Mouse (Mus musculus) embryonic facial prominence, embryonic 14.5 days (tissue): ENCODE measurements around the gene Ankrd23. TPM values are rescaled to one million over a fixed set of nuclear protein-coding genes. Genes with fewer than 3 reads are reported as not detected.

Experiments used
- ATAC-seq: fragments of 200-750 bp; cut with Nextera tagmentation; 2 replicates; pipeline ENCODE4 v1.8.0; 2017; ENCODE audit warnings: low read depth, moderate number of reproducible peaks, moderate TSS enrichment
- DNase-seq: peaks from one replicate; pipeline ENCODE4 v3.0.0-alpha.2; 2015; ENCODE audit warnings: low spot score
- H3K27ac ChIP-seq: fragments of 300-500 bp; sonication (generic); replicated peaks from 2 replicates; pipeline ENCODE4 v1.5.1; 2014; ENCODE audit warnings: low read depth, mild to moderate bottlenecking, low read length, moderate library complexity
- H3K27me3 ChIP-seq: fragments of 300-500 bp; sonication (generic); replicated peaks from 2 replicates; pipeline ENCODE4 v1.6.1; 2014; ENCODE audit warnings: low read length; ENCODE audit not compliant: control insufficient read depth, insufficient read depth
- H3K36me3 ChIP-seq: fragments of 300-500 bp; sonication (generic); 2 replicates; pipeline ENCODE4 v1.6.1; 2014; ENCODE audit warnings: low read length, mixed read lengths; ENCODE audit not compliant: control insufficient read depth, insufficient read depth
- H3K4me1 ChIP-seq: fragments of 300-500 bp; sonication (generic); 2 replicates; pipeline ENCODE4 v1.6.1; 2014; ENCODE audit warnings: antibody characterized with exemption, low read length; ENCODE audit not compliant: control insufficient read depth, insufficient read depth
- H3K4me2 ChIP-seq: fragments of 300-500 bp; sonication (generic); 2 replicates; pipeline ENCODE4 v1.6.1; 2014; ENCODE audit warnings: low read depth, mild to moderate bottlenecking, low read length, moderate library complexity, mixed read lengths
- H3K4me3 ChIP-seq: fragments of 300-500 bp; sonication (generic); 2 replicates; pipeline ENCODE4 v1.5.1; 2014; ENCODE audit warnings: low read depth, mild to moderate bottlenecking, low read length
- H3K9ac ChIP-seq: fragments of 300-500 bp; sonication (generic); 2 replicates; pipeline ENCODE4 v1.6.1; 2014; ENCODE audit warnings: low read depth, mild to moderate bottlenecking, low read length, moderate library complexity, mixed read lengths
- H3K9me3 ChIP-seq: fragments of 300-500 bp; sonication (generic); 2 replicates; pipeline ENCODE4 v1.6.1; 2016; ENCODE audit warnings: low read length; ENCODE audit not compliant: control insufficient read depth
- WGBS: fragments of 180-500 bp; shearing (Covaris S2); extraction: QIAGEN DNeasy Blood & Tissue Kit; methylation state at CpG from one replicate; pipeline ENCODE4 v1.1.7; 2014; 5-methylcytosine and 5-hydroxymethylcytosine counted together
- polyA plus RNA-seq: library from polyadenylated mRNA; unstranded; fragments of >200 nt; fragmentation: Nextera tagmentation; extraction: Ambion mirVana; gene quantifications from 2 replicates; pipeline ENCODE4 v1.2.1, GENCODE M21; 2014

Ankrd23 gene
- polyA plus RNA-seq, 1 experiment from 2014 or later: 12.3 TPM

GRCm38 (mm10) chr1:36575347-36575746 is 38.7 kb upstream of the Ankrd23 start:
- WGBS: 56% methylated on average over 6 of the region's 6 CpGs
- H3K27me3 ChIP-seq: no peaks in the 10 kb centered on the region
- no peak for ATAC-seq
- no peak overlapping the region for H3K4me3 ChIP-seq
- no peak overlapping the region for H3K9ac ChIP-seq
- H3K36me3 ChIP-seq: no peaks in the 10 kb centered on the region
- H3K27ac ChIP-seq: no peak overlapping the region
- no peaks in the 10 kb centered on the region for H3K9me3 ChIP-seq
- H3K4me1 ChIP-seq: peaks cover 35% of the 10 kb centered on the region
- DNase-seq: no peak
- H3K4me2 ChIP-seq: no peak overlapping the region

DNA sequence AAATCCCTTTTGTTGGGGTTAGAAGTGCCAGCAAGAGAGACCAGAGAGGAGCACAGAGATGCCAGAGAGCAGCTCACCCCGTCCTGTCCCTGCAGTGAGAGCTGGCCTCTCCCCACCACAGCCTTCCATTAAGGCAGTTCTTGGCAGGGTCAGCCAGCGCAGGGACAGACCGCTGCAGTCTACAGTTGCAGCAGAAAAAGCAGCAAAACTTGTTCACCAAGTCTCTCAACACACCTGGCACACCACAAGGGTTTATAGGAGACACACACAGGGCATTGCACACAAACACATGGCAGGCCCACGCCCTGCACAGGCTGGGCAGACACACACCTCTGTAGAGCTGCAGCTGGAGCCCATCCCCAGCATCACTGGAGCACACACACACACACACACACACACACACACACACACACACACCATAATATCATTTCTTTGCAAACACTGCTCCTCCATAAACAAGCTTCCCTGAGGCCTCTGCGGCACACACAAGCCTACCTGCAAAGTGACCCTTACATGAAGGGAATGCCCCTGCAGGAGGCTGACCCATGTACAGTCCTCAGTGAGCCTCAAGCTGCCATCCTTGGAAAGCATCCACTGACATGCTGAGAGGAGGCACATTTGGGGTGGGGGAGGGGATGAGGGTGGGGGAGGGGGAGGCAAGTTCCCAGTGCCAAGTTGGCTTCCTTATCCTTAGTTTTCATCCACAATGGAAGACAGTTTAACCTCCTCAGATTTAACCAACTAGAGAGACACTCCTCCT is 37.7 kb upstream of the Ankrd23 start:
- peak; percentile 75 for DNase-seq
- H3K27ac ChIP-seq: 0 out of 2 replicates have a peak overlapping the region, but pooled peaks have one; percentile 18
- H3K4me3 ChIP-seq: no peak overlapping the region
- no peaks in the 10 kb centered on the region for H3K9me3 ChIP-seq
- ATAC-seq: peak; percentile 50; the same call in 1 of the 2 replicates
- H3K4me1 ChIP-seq: peaks cover 33% of the 10 kb centered on the region
- H3K27me3 ChIP-seq: no peaks in the 10 kb centered on the region
- WGBS: 70% methylated on average over 5 of the region's 5 CpGs
- no peak overlapping the region for H3K4me2 ChIP-seq
- no peak overlapping the region for H3K9ac ChIP-seq
- H3K36me3 ChIP-seq: no peaks in the 10 kb centered on the region

DNA sequence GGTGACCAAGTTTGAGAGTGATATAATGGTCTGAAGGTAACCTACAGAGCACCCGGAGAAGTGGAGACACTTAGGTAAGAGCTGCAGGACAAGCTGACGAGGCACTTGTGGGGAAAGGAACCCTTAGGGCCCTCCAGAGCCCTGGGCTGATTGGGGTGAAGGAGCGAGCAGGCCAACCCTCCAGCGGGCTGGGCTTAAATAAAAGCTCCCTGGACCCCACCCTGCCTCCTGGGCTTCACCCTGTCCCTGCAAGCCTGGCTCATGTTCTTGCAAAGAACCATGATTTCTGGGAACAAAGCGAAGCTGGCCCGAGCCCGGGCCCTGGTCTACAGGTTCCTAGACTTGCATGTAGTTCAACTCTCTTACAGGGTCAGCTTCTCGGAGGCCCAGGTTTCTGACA is 36.8 kb upstream of the Ankrd23 start:
- Histone ChIP-seq H3K27me3 (no peaks in the 10 kb centered on the region), H3K27ac (peak overlapping the region; percentile 18; the same call in 1 of the 2 replicates), H3K4me2 (no peak overlapping the region), H3K4me3 (no peak overlapping the region), H3K9me3 (no peaks in the 10 kb centered on the region), H3K4me1 (peaks cover 37% of the 10 kb centered on the region), H3K36me3 (no peaks in the 10 kb centered on the region), H3K9ac (no peak overlapping the region)
- DNase-seq: no peak
- 80% methylated on average over 6 of the region's 8 CpGs for WGBS
- no peak for ATAC-seq

DNA sequence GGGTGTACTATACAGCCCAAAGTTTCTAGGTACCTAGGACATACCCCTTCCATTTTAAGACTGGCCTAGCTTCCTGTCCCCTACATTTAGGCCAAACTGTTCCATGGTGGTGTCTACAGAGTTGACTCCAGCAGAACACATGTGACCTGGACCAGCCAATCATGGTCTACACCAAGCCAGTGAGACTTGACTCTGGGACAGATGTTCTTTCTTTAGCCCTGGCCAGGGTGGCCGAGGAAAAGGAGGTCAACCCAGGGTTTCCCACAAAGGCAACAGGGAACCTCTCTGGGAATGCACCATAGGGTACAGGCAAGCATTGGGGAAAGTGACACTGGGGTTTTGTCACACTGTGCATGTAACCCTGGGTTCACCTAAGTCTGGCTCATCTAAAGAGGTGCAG is 36.0 kb upstream of the Ankrd23 start:
- DNase-seq: no peak
- ATAC-seq: no peak
- H3K4me2 ChIP-seq: no peak overlapping the region
- peaks cover 45% of the 10 kb centered on the region for H3K4me1 ChIP-seq
- H3K9ac ChIP-seq: no peak overlapping the region
- no peak overlapping the region for H3K4me3 ChIP-seq
- WGBS: 50% methylated on average over 1 of the region's 1 CpGs
- no peaks in the 10 kb centered on the region for H3K9me3 ChIP-seq
- no peaks in the 10 kb centered on the region for H3K36me3 ChIP-seq
- no peak overlapping the region for H3K27ac ChIP-seq
- no peaks in the 10 kb centered on the region for H3K27me3 ChIP-seq

DNA sequence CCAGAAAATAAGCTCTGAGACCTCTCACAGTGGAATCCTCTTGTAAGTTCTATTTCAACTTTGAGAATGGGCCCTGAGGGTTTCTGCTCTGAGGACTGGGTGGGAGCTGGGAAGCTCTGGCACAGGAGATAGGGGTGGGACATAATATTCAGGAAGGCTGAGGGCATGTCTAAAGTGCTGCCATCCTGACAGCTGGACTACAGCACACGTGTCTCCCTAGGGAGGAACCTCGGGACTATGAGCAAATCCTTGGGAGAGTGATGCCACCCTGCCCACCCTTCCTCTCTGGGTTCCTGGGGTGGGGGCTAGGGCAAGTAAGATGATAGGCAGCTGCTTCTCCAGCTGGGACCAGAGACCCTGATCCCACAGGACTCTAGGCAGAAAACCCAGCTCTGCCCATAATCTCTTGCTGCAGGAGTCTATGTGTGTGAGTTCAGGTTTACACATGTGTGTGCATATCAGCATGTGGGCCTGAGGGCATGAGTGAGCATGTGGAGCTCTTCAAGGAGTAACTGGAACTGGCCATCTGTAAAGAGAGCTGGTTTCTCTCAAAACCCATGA is 35.5 kb upstream of the Ankrd23 start:
- Histone ChIP-seq H3K27ac (no peak overlapping the region), H3K4me2 (no peak overlapping the region), H3K36me3 (no peaks in the 10 kb centered on the region), H3K9me3 (no peaks in the 10 kb centered on the region), H3K4me3 (no peak overlapping the region), H3K4me1 (peaks cover 45% of the 10 kb centered on the region), H3K27me3 (no peaks in the 10 kb centered on the region), H3K9ac (no peak overlapping the region)
- ATAC-seq (no peak), DNase-seq (no peak)
- WGBS: 65% methylated on average over 2 of the region's 2 CpGs

GRCm38 (mm10) chr1:36571627-36572026 is 34.9 kb upstream of the Ankrd23 start:
- Histone ChIP-seq H3K27me3 (no peaks in the 10 kb centered on the region), H3K9me3 (no peaks in the 10 kb centered on the region), H3K4me2 (no peak overlapping the region), H3K4me3 (no peak overlapping the region), H3K36me3 (no peaks in the 10 kb centered on the region), H3K9ac (no peak overlapping the region), H3K4me1 (peaks cover 45% of the 10 kb centered on the region), H3K27ac (no peak overlapping the region)
- ATAC-seq: no peak
- no peak for DNase-seq
- WGBS: 42% methylated on average over 6 of the region's 6 CpGs

DNA sequence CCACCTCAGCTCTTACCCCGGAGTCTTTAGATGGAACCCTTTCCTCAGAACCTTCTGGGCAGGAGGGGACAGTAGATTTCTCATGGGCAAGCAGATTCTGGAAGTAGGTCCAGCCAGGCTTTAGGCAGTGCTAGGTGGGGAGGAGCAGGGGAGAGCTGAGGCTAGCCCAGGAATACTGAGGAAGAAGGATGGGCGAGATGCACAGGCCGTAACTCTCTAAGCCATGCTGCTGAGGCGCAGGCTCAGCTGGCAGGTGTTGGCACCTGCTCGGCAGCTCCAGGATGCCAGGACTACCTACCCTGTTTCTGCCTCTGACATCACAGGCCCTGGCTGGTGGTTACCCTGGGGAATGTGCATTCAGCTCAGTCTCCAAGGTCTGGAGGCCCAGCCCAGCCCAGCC is 33.6 kb upstream of the Ankrd23 start:
- 90% methylated on average over 5 of the region's 5 CpGs for WGBS

DNA sequence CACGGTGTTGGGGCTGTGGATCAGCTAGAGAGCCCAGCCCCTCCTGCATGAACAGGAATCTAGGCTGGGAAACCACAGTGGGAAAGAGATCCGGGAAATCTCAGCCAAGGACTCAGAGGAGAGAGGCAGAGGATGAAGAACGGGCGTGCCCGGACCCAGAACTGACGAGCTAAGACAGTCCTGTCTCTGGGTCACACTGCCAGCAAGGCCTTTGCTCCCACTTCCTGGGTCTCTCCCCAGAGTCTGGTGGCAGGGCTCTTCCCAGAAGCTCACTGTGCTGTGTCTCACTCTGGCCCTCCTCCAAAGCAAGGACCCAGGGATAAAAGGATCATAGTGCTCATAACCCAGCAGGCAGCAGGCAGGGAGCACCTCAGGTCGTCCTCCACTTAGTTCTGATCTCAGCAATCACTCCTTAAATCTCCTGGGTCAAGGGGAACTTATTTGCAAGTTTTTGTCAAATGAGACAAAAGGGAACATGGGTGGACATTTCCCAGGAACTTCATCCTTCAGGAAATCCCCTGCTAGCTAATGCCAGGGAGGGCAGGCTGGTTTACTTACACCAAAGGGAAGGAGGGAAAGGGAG is 33.1 kb upstream of the Ankrd23 start:
- H3K9me3 ChIP-seq: no peaks in the 10 kb centered on the region
- no peaks in the 10 kb centered on the region for H3K27me3 ChIP-seq
- H3K9ac ChIP-seq: no peak overlapping the region
- DNase-seq: no peak
- 0 out of 2 replicates have a peak overlapping the region, but pooled peaks have one; percentile 10 for H3K27ac ChIP-seq
- H3K4me3 ChIP-seq: no peak overlapping the region
- H3K4me1 ChIP-seq: peaks cover 45% of the 10 kb centered on the region
- no peak overlapping the region for H3K4me2 ChIP-seq
- no peak for ATAC-seq
- no peaks in the 10 kb centered on the region for H3K36me3 ChIP-seq
- WGBS: 31% methylated on average over 4 of the region's 7 CpGs

More for the DNA sequence above, 33.6 kb upstream of the Ankrd23 start:
- H3K4me3 ChIP-seq: no peak overlapping the region
- H3K36me3 ChIP-seq: no peaks in the 10 kb centered on the region
- no peak overlapping the region for H3K4me2 ChIP-seq
- DNase-seq (no peak), ATAC-seq (no peak)
- peaks cover 47% of the 10 kb centered on the region for H3K4me1 ChIP-seq
- H3K27ac ChIP-seq: no peak overlapping the region
- no peak overlapping the region for H3K9ac ChIP-seq
- H3K27me3 ChIP-seq: no peaks in the 10 kb centered on the region
- H3K9me3 ChIP-seq: no peaks in the 10 kb centered on the region
